Mouse (Mus musculus) MEL (cell line): ENCODE measurements around the gene Kif26a. TPM values are rescaled to one million over a fixed set of nuclear protein-coding genes. Genes with fewer than 3 reads are reported as not detected.

Experiments used
- DNase-seq: peaks from one replicate; pipeline ENCODE4 v3.0.0; 2011; ENCODE audit warnings: low read depth, low spot score
- H3K27ac ChIP-seq: 2 replicates; pipeline ENCODE4 v1.5.1; 2012; ENCODE audit warnings: low read depth, mild to moderate bottlenecking, control low read depth, low read length, moderate library complexity; ENCODE audit not compliant: control insufficient read depth
- H3K27me3 ChIP-seq, 2 experiments: fragments of 150-350 bp in 1 of 2; sonication (generic) in 1 of 2; 2 replicates each; pipeline ENCODE4 v1.6.1; 2012; ENCODE audit warnings: low read length in 2 of 2, mild to moderate bottlenecking in 2 of 2, improper control_type of control experiment in 1 of 2, moderate library complexity in 1 of 2; ENCODE audit not compliant: insufficient read depth in 2 of 2, control insufficient read depth in 1 of 2
- H3K36me3 ChIP-seq, 2 experiments: 2 replicates each; pipeline ENCODE4 v1.6.1; 2012 to 2014; ENCODE audit warnings: low read length in 2 of 2, improper control_type of control experiment in 1 of 2, inconsistent platforms in 1 of 2, mild to moderate bottlenecking in 1 of 2; ENCODE audit not compliant: insufficient read depth in 2 of 2, control insufficient read depth in 1 of 2
- H3K4me1 ChIP-seq, 2 experiments: fragments of 150-350 bp in 1 of 2; sonication (generic) in 1 of 2; 2 replicates each; pipeline ENCODE4 v1.6.1; 2012; ENCODE audit warnings: low read length in 2 of 2, improper control_type of control experiment in 1 of 2, mild to moderate bottlenecking in 1 of 2; ENCODE audit not compliant: insufficient read depth in 2 of 2, control insufficient read depth in 1 of 2
- H3K4me3 ChIP-seq, 2 experiments: fragments of 150-350 bp in 1 of 2; sonication (generic) in 1 of 2; 2 replicates each; pipeline ENCODE4 v1.5.1; 2012; ENCODE audit warnings: low read depth in 2 of 2, low read length in 2 of 2, mild to moderate bottlenecking in 2 of 2, moderate library complexity in 2 of 2, control low read depth in 1 of 2, improper control_type of control experiment in 1 of 2; ENCODE audit not compliant: control insufficient read depth in 1 of 2, insufficient read depth in 1 of 2
- H3K79me2 ChIP-seq: 2 replicates; pipeline ENCODE4 v1.6.1; 2012; ENCODE audit warnings: mild to moderate bottlenecking, low read length, moderate library complexity; ENCODE audit not compliant: control insufficient read depth, poor library complexity, insufficient read depth
- H3K9ac ChIP-seq: 2 replicates; pipeline ENCODE4 v1.6.1; 2012; ENCODE audit warnings: low read depth, mild to moderate bottlenecking, control low read depth, low read length, moderate library complexity; ENCODE audit not compliant: control insufficient read depth, poor library complexity, severe bottlenecking
- H3K9me3 ChIP-seq: fragments of 150-350 bp; sonication (generic); replicated peaks from 2 replicates; pipeline ENCODE4 v1.6.1; 2012; ENCODE audit warnings: mild to moderate bottlenecking, low read length, improper control_type of control experiment, moderate library complexity; ENCODE audit not compliant: insufficient read depth
- CHD1 ChIP-seq: IDR thresholded peaks from 2 replicates; pipeline ENCODE4 v1.6.1; 2012; ENCODE audit warnings: low read depth, mild to moderate bottlenecking, inconsistent platforms, low read length, improper control_type of control experiment
- E2F4 ChIP-seq: IDR thresholded peaks from 2 replicates; pipeline ENCODE4 v1.6.1; 2011; ENCODE audit warnings: low read depth, low read length, improper control_type of control experiment, borderline replicate concordance
- EP300 ChIP-seq, 2 experiments: IDR thresholded peaks; 2 replicates each; pipeline ENCODE4 v1.6.1; 2011; ENCODE audit warnings: improper control_type of control experiment in 2 of 2, low read length in 2 of 2, low read depth in 1 of 2, mild to moderate bottlenecking in 1 of 2
- GABPA ChIP-seq: IDR thresholded peaks from 2 replicates; pipeline ENCODE4 v1.6.1; 2012; ENCODE audit warnings: low read depth, mild to moderate bottlenecking, inconsistent platforms, low read length, improper control_type of control experiment, moderate library complexity
- HCFC1 ChIP-seq: IDR thresholded peaks from 2 replicates; pipeline ENCODE4 v1.6.1; 2012; ENCODE audit warnings: low read depth, mild to moderate bottlenecking, inconsistent platforms, low read length, improper control_type of control experiment, moderate library complexity
- KAT2A ChIP-seq: conservative IDR thresholded peaks from 2 replicates; pipeline ENCODE4 v1.6.1; 2012; ENCODE audit warnings: low read depth, low read length, improper control_type of control experiment, inconsistent platforms
- MAFK ChIP-seq: IDR thresholded peaks from 2 replicates; pipeline ENCODE4 v1.6.1; 2011; ENCODE audit warnings: low read depth, mild to moderate bottlenecking, low read length, improper control_type of control experiment, borderline replicate concordance
- MXI1 ChIP-seq: IDR thresholded peaks from 2 replicates; pipeline ENCODE4 v1.6.1; 2011; ENCODE audit warnings: mild to moderate bottlenecking, low read depth, low read length, improper control_type of control experiment
- NRF1 ChIP-seq: IDR thresholded peaks from 2 replicates; pipeline ENCODE4 v1.6.1; 2014; ENCODE audit warnings: low read depth, mild to moderate bottlenecking, inconsistent platforms, low read length, improper control_type of control experiment, moderate library complexity; ENCODE audit not compliant: poor library complexity, insufficient read depth, severe bottlenecking
- POLR2AphosphoS5 ChIP-seq: IDR thresholded peaks from 2 replicates; pipeline ENCODE4 v1.6.1; 2012; ENCODE audit warnings: low read depth, borderline replicate concordance, mild to moderate bottlenecking, inconsistent platforms, low read length, moderate library complexity, mixed read lengths
- TAL1 ChIP-seq: IDR thresholded peaks from 2 replicates; pipeline ENCODE4 v1.6.1; 2012; ENCODE audit warnings: mild to moderate bottlenecking, inconsistent platforms, low read length, moderate library complexity, mixed read lengths
- TBP ChIP-seq: IDR thresholded peaks from 2 replicates; pipeline ENCODE4 v1.8.0; 2011; ENCODE audit warnings: low read depth, low read length, improper control_type of control experiment
- UBTF ChIP-seq: IDR thresholded peaks from 2 replicates; pipeline ENCODE4 v1.6.1; 2012; ENCODE audit warnings: low read depth, mild to moderate bottlenecking, inconsistent platforms, low read length, improper control_type of control experiment, moderate library complexity, borderline replicate concordance; ENCODE audit not compliant: insufficient read depth
- ZKSCAN1 ChIP-seq: IDR thresholded peaks from 2 replicates; pipeline ENCODE4 v1.6.1; 2012; ENCODE audit warnings: low read depth, mild to moderate bottlenecking, inconsistent platforms, low read length, improper control_type of control experiment, moderate library complexity
- ZMIZ1 ChIP-seq: IDR thresholded peaks from 2 replicates; pipeline ENCODE4 v1.6.1; 2012; ENCODE audit warnings: low read depth, mild to moderate bottlenecking, inconsistent platforms, low read length, improper control_type of control experiment, moderate library complexity
- ZNF384 ChIP-seq: IDR thresholded peaks from 2 replicates; pipeline ENCODE4 v1.6.1; 2012; ENCODE audit warnings: low read depth, mild to moderate bottlenecking, inconsistent platforms, low read length, improper control_type of control experiment
- polyA plus RNA-seq, 2 experiments: library from polyadenylated mRNA; stranded (reverse) in 1 of 2; unstranded in 1 of 2; fragments of >175 nt in 1 of 2; fragments of >200 nt in 1 of 2; gene quantifications; 2 replicates each; pipeline versions ENCODE4 v1.2.1 to v1.2.4; 2012; ENCODE audit warnings: low replicate concordance in 2 of 2, low read depth in 1 of 2; ENCODE audit not compliant: insufficient read length in 2 of 2, insufficient read depth in 1 of 2, missing spikeins in 1 of 2
- total RNA-seq: library from RNA; depleted of rRNA; stranded (reverse); fragments of 300-350 nt; gene quantifications from 2 replicates; pipeline ENCODE4 v1.2.3, GENCODE M21; 2012

Gene Kif26a
- total and polyA plus RNA-seq, 3 experiments = 4.8 to 6.9 TPM; not detected in 1

DNA sequence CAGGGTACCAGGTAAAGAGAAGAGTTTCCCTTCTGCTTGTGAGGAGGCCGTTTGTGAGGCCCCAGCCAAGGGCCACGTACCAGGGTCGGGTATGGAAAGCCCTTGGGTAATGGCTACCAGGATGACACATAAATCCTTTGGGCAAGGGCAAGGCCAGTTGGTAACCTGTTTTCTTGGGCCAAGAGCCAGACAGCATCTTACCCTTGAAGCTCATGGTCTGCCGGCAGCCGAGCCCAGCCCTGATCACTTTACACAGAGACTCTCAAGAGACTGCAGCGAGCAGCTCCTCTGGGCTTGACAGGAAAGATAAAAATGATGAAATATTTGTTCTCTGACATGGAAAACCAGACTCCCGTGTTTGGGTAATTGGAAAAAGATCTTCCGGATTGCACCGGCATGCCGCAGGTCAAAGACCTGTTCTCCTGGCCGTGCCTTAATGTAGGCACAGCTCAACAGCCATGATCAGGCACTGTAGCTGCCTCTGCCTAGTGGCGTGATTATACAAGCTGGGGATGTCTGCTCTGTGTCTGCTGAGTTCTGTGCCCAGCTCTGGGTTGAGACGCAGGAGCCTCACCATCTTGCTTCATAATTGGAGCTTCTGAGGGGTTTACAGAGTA, 77.8 kb downstream of the Kif26a start:
- Histone ChIP-seq H3K9ac (no peak overlapping the region), H3K9me3 (0 out of 2 replicates have a peak, but pooled peaks cover 3% of the 10 kb centered on the region), H3K4me1 (no peaks in the 10 kb centered on the region), H3K27ac (no peak overlapping the region), H3K79me2 (no peaks in the 10 kb centered on the region), H3K4me3 (no peak overlapping the region), H3K36me3 (no peaks in the 10 kb centered on the region), H3K27me3 (no peaks in the 10 kb centered on the region)
- DNase-seq = no peak
- TF ChIP-seq ZKSCAN1 (no peak), EP300 (IDR thresholded peaks at IDR 0.05; ENCODE audit: low read depth in 1 of 2, low read length in 2 of 2) (no peak), NRF1 (no peak), TAL1 (no peak), HCFC1 (no peak), MAFK (no peak), GABPA (no peak), CHD1 (no peak), ZNF384 (no peak), TBP (no peak), MXI1 (no peak), ZMIZ1 (no peak), UBTF (no peak), KAT2A (no peak)

DNA sequence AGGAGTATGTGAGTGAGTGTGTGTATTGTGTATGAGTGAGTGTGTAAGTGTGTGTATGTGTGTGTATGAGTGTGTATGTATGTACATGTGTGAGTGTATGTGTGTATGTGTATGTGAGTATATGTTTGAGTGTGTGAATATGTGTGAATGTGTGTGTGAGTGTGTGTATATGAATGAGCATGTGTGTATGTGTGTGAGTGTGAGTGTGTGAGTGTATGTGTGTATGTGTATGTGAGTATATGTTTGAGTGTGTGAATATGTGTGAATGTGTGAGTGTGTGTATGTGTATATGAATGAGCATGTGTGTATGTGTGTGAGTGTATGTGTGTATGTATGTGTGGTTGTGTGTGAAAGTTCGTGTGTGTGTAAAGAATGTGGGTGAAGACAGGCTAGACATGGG, 80.2 kb downstream of the Kif26a start:
- TF ChIP-seq POLR2AphosphoS5 = peak; percentile 90; the same call in 1 of the 2 replicates
- no peak for TF ChIP-seq E2F4
- Histone ChIP-seq H3K4me1 (no peaks in the 10 kb centered on the region), H3K9me3 (0 out of 2 replicates have a peak, but pooled peaks cover 3% of the 10 kb centered on the region), H3K79me2 (no peaks in the 10 kb centered on the region), H3K9ac (no peak overlapping the region), H3K27me3 (no peaks in the 10 kb centered on the region), H3K36me3 (no peaks in the 10 kb centered on the region), H3K4me3 (no peak overlapping the region), H3K27ac (no peak overlapping the region)
- DNase-seq = no peak
